Mouse (Mus musculus): ENCODE results near the gene Slc10a4.

DNA sequence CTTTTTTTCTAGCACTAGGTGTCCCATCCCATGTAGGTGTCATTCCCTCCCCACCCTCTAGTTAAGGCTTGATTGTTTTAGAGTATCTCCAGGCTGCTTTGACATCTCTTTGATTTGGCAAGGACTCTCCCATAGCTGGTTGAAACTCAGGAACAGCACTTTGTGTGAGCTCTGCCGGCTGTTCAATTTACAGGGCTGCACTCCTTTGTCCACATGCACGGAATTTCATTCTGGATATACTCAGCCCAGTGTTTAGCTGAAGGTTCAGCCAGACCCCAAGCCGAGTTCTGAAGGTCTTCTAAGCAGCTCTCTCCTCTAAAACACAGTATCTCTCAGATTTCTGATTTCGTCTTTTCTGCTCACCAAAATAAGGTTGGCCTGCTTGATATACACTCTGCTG is 34.2 kb upstream of the Slc10a4 start:
- no peak for TF ChIP-seq CTCF (IDR thresholded peaks at IDR 0.05; ENCODE audit: extremely low read depth, insufficient read depth, low read length)
- TF ChIP-seq POLR2A (IDR thresholded peaks at IDR 0.05; ENCODE audit: extremely low read depth, insufficient read depth, low read length): no peak

All from cortical plate, adult 2 months (tissue).